Mouse (Mus musculus): Measurements from ENCODE around the gene Eps8.

The Eps8 gene

GRCm38 (mm10) chr6:137612071-137612547 is 42.6 kb downstream of the Eps8 start:
- no peak for DNase-seq (ENCODE audit: low spot score)

GRCm38 (mm10) chr6:137608160-137608930 is 46.3 kb downstream of the Eps8 start:
- no peak for DNase-seq (ENCODE audit: low spot score)

- no peak for DNase-seq (ENCODE audit: low spot score)
Observed at GRCm38 (mm10) chr6:137606541-137606940, 48.1 kb downstream of the Eps8 start.

GRCm38 (mm10) chr6:137604417-137605248 is 50.0 kb downstream of the Eps8 start:
- no peak for DNase-seq (ENCODE audit: low spot score)

GRCm38 (mm10) chr6:137598306-137598705 is 56.4 kb downstream of the Eps8 start:
- peak; percentile 25 for DNase-seq (ENCODE audit: low spot score)

GRCm38 (mm10) chr6:137597442-137598058 is 57.1 kb downstream of the Eps8 start:
- DNase-seq (ENCODE audit: low spot score): no peak

- DNase-seq (ENCODE audit: low spot score): no peak
Observed at GRCm38 (mm10) chr6:137592582-137592981, 62.1 kb downstream of the Eps8 start.

- no peak for DNase-seq (ENCODE audit: low spot score)
Observed at GRCm38 (mm10) chr6:137589245-137589618, 65.4 kb downstream of the Eps8 start.

- DNase-seq (ENCODE audit: low spot score): no peak
Observed at GRCm38 (mm10) chr6:137588481-137589244, 66.0 kb downstream of the Eps8 start.

- DNase-seq (ENCODE audit: low spot score): no peak
Observed at GRCm38 (mm10) chr6:137587866-137588265, 66.8 kb downstream of the Eps8 start.

- no peak for DNase-seq (ENCODE audit: low spot score)
Observed at GRCm38 (mm10) chr6:137585229-137585628, 69.4 kb downstream of the Eps8 start.

GRCm38 (mm10) chr6:137583056-137583455 is 71.6 kb downstream of the Eps8 start:
- no peak for DNase-seq (ENCODE audit: low spot score)

- no peak for DNase-seq (ENCODE audit: low spot score)
Observed at GRCm38 (mm10) chr6:137582207-137582889, 72.3 kb downstream of the Eps8 start.

- DNase-seq (ENCODE audit: low spot score): no peak
Observed at GRCm38 (mm10) chr6:137581331-137582010, 73.2 kb downstream of the Eps8 start.

- no peak for DNase-seq (ENCODE audit: low spot score)
Observed at GRCm38 (mm10) chr6:137580503-137580902, 74.2 kb downstream of the Eps8 start.

- no peak for DNase-seq (ENCODE audit: low spot score)
Observed at GRCm38 (mm10) chr6:137576670-137577371, 77.9 kb downstream of the Eps8 start.

- DNase-seq (ENCODE audit: low spot score): no peak
Observed at GRCm38 (mm10) chr6:137576091-137576490, 78.6 kb downstream of the Eps8 start.

- DNase-seq (ENCODE audit: low spot score): no peak
Observed at GRCm38 (mm10) chr6:137573897-137574296, 80.8 kb downstream of the Eps8 start.

- DNase-seq (ENCODE audit: low spot score): no peak
Observed at GRCm38 (mm10) chr6:137570718-137571131, 84.0 kb downstream of the Eps8 start.

- DNase-seq (ENCODE audit: low spot score): no peak
Observed at GRCm38 (mm10) chr6:137570019-137570418, 84.7 kb downstream of the Eps8 start.
